Mouse (Mus musculus): ENCODE measurements at regions not wholly inside any gene's neighbourhood (a gene's known extent, or its start where the extent isn't known, plus 50 kb on each side); places are given as distances from the start of the nearest gene placed in this dataset.

GRCm38 (mm10) chr3:21860915-21861635 lies 215.4 kb upstream of the Tbl1xr1 start:
- DNase-seq (ENCODE audit: low read depth, low spot score), result no peak
- H3K9me3 ChIP-seq (replicated peaks; ENCODE audit: insufficient read depth, low read length), result no peaks in the 10 kb centered on the region
- H3K27ac ChIP-seq (ENCODE audit: control insufficient read depth, low read depth, low read length), result no peak overlapping the region
- no peaks in the 10 kb centered on the region for H3K36me3 ChIP-seq (ENCODE audit: control insufficient read depth in 1 of 2, insufficient read depth in 2 of 2, low read length in 2 of 2)
- no peaks in the 10 kb centered on the region for H3K27me3 ChIP-seq (ENCODE audit: control insufficient read depth in 1 of 2, insufficient read depth in 2 of 2, low read length in 2 of 2)
- H3K4me1 ChIP-seq (ENCODE audit: control insufficient read depth in 1 of 2, insufficient read depth in 2 of 2, low read length in 2 of 2), result no peaks in the 10 kb centered on the region
- H3K9ac ChIP-seq (ENCODE audit: control insufficient read depth, low read depth, low read length, poor library complexity, severe bottlenecking), result no peak overlapping the region
- H3K4me3 ChIP-seq (ENCODE audit: control insufficient read depth in 1 of 2, insufficient read depth in 1 of 2, low read depth in 2 of 2, low read length in 2 of 2), result no peak overlapping the region
- no peaks in the 10 kb centered on the region for H3K79me2 ChIP-seq (ENCODE audit: control insufficient read depth, insufficient read depth, low read length, poor library complexity)
- TF ChIP-seq ETS1 (IDR thresholded peaks at IDR 0.05; ENCODE audit: low read depth, low read length) (no peak), ZKSCAN1 (IDR thresholded peaks at IDR 0.05; ENCODE audit: low read depth, low read length) (no peak), MXI1 (IDR thresholded peaks at IDR 0.05; ENCODE audit: low read depth, low read length) (no peak), MYC (IDR thresholded peaks at IDR 0.05; ENCODE audit: low read depth, low read length) (no peak), POLR2AphosphoS2 (IDR thresholded peaks at IDR 0.05; ENCODE audit: low read length) (no peak), ZNF384 (IDR thresholded peaks at IDR 0.05; ENCODE audit: low read depth, low read length) (no peak), MAFK (IDR thresholded peaks at IDR 0.05; ENCODE audit: borderline replicate concordance, low read depth, low read length) (no peak), EP300 (IDR thresholded peaks at IDR 0.05; ENCODE audit: low read depth in 1 of 2, low read length in 2 of 2) (no peak), BHLHE40 (IDR thresholded peaks at IDR 0.05; ENCODE audit: borderline replicate concordance, low read depth, low read length) (no peak), NRF1 (IDR thresholded peaks at IDR 0.05; ENCODE audit: insufficient read depth, low read depth, low read length, poor library complexity, severe bottlenecking) (no peak), USF2 (IDR thresholded peaks at IDR 0.05; ENCODE audit: borderline replicate concordance in 1 of 2, insufficient read depth in 1 of 2, low read depth in 1 of 2, low read length in 2 of 2) (no peak), UBTF (IDR thresholded peaks at IDR 0.05; ENCODE audit: borderline replicate concordance, insufficient read depth, low read depth, low read length) (no peak), E2F4 (IDR thresholded peaks at IDR 0.05; ENCODE audit: borderline replicate concordance, low read depth, low read length) (no peak), HCFC1 (IDR thresholded peaks at IDR 0.05; ENCODE audit: low read depth, low read length) (no peak), NELFE (IDR thresholded peaks at IDR 0.05; ENCODE audit: low read depth, low read length) (no peak)

GRCm38 (mm10) chr3:21861636-21861970 lies 214.8 kb upstream of the Tbl1xr1 start:
- no peaks in the 10 kb centered on the region for H3K9me3 ChIP-seq (replicated peaks; ENCODE audit: insufficient read depth, low read length)
- H3K36me3 ChIP-seq (ENCODE audit: control insufficient read depth in 1 of 2, insufficient read depth in 2 of 2, low read length in 2 of 2), result no peaks in the 10 kb centered on the region
- H3K27me3 ChIP-seq (ENCODE audit: control insufficient read depth in 1 of 2, insufficient read depth in 2 of 2, low read length in 2 of 2), result no peaks in the 10 kb centered on the region
- no peaks in the 10 kb centered on the region for H3K4me1 ChIP-seq (ENCODE audit: control insufficient read depth in 1 of 2, insufficient read depth in 2 of 2, low read length in 2 of 2)
- H3K27ac ChIP-seq (ENCODE audit: control insufficient read depth, low read depth, low read length), result no peak overlapping the region
- no peak for TF ChIP-seq MYB (IDR thresholded peaks at IDR 0.05; ENCODE audit: low read depth, low read length)
- TF ChIP-seq UBTF (IDR thresholded peaks at IDR 0.05; ENCODE audit: borderline replicate concordance, insufficient read depth, low read depth, low read length), result no peak
- no peak for TF ChIP-seq SIN3A (IDR thresholded peaks at IDR 0.05; ENCODE audit: low read length)
- TF ChIP-seq GABPA (IDR thresholded peaks at IDR 0.05; ENCODE audit: low read depth, low read length), result no peak
- TF ChIP-seq RAD21 (IDR thresholded peaks at IDR 0.05; ENCODE audit: low read depth, low read length), result no peak
- TF ChIP-seq ELF1 (IDR thresholded peaks at IDR 0.05; ENCODE audit: low read depth, low read length), result no peak
- TF ChIP-seq ZNF384 (IDR thresholded peaks at IDR 0.05; ENCODE audit: low read depth, low read length), result no peak
- no peak for TF ChIP-seq MAFK (IDR thresholded peaks at IDR 0.05; ENCODE audit: borderline replicate concordance, low read depth, low read length)
- no peak for TF ChIP-seq TCF12 (IDR thresholded peaks at IDR 0.05; ENCODE audit: low read depth, low read length)
- H3K9ac ChIP-seq (ENCODE audit: control insufficient read depth, low read depth, low read length, poor library complexity, severe bottlenecking), result no peak overlapping the region
- no peak overlapping the region for H3K4me3 ChIP-seq (ENCODE audit: control insufficient read depth in 1 of 2, insufficient read depth in 1 of 2, low read depth in 2 of 2, low read length in 2 of 2)
- DNase-seq (ENCODE audit: low read depth, low spot score), result no peak
- H3K79me2 ChIP-seq (ENCODE audit: control insufficient read depth, insufficient read depth, low read length, poor library complexity), result no peaks in the 10 kb centered on the region

Data from MEL (cell line).